Mouse (Mus musculus): Measurements from ENCODE around the gene Slc7a10. TPM values are rescaled to one million over a fixed set of nuclear protein-coding genes. Genes with fewer than 3 reads are reported as not detected.

Gene Slc7a10
- polyA plus RNA-seq (2012; rRNA removed): 7.6 and 7.9 TPM in 2 replicates

DNA sequence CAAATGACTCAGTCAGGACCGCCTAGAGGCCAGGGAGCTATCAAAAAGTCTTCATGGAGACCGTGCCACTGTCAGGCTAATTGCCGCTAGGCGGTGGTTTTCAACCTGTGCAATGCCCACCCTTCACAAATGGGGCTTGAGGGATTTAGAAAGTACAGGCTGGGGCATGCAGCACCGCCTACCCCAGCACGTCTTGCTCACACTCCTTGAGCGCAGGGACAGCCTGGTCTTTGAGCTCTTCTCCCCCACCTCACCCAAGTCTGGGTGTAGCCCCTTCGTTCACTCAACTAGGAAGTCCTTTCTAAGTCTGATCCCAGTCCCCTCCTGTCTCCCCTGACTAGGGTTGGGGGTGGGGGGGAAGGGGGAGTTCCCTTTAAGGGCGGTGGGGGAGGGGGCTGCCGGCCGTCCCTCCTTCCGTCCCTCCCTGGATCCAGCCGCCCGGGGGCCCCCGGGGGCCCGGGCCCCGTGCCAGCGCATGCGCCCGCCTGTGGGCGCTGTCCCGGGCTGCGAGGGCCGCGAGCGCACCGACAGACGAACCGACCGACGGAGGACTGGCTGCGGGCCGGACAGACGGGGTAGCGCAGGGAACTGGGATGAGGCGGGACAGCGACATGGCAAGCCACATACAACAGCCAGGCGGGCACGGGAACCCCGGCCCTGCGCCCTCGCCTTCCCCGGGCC is at the start of gene Slc7a10:
Slc7a10 (plus strand) TSS at position 497 of the 681 bp plus-strand sequence.

DNA sequence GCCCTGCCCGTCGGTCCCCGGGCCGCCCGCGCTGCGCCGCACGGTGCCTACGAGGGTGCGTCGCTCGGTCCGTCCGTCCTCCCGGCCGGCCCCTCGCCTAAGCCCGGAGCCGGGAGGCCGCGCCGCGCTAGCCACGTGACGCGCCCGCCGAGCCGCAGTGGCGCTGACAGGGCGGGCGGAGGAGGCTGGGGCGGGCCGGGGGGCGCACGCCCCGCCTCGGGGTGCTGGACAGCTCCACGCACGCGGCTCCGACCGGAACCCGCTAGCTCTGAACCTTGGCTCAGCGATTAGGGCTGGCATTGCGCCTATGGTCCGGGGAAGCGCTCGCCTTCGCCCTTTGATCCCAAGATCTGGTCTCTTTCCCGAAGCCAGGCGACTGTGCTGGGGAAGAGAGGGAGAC is 29.0 kb downstream of the Slc7a10 start, which contains the start of gene Lrp3:
Lrp3 (minus strand) TSS at position 274 of the 400 bp plus-strand sequence.

Other genes starting within 250 kb of the Slc7a10 start
- 28.6 and 34.1 TPM in 2 replicates for gene Cebpg, start 129.8 kb upstream of the Slc7a10 start, polyA plus RNA-seq (2012; rRNA removed)
- gene Cebpa, start 67.1 kb upstream of the Slc7a10 start, polyA plus RNA-seq (2012; rRNA removed): 2.0 and 3.7 TPM in 2 replicates
- gene Lrp3, start 29.1 kb downstream of the Slc7a10 start, polyA plus RNA-seq (2012; rRNA removed): 86.4 and 92.5 TPM in 2 replicates
- gene Gpatch1, start 132.1 kb downstream of the Slc7a10 start, polyA plus RNA-seq (2012; rRNA removed): 16.8 and 18.1 TPM in 2 replicates
- 1.6 and 2.4 TPM in 2 replicates for gene Rhpn2, start 147.8 kb downstream of the Slc7a10 start, polyA plus RNA-seq (2012; rRNA removed)
- gene Faap24, start 210.5 kb downstream of the Slc7a10 start, polyA plus RNA-seq (2012; rRNA removed): 6.9 and 7.5 TPM in 2 replicates
- 34.6 and 37.7 TPM in 2 replicates for gene Cep89, start 210.7 kb downstream of the Slc7a10 start, polyA plus RNA-seq (2012; rRNA removed)